Mouse (Mus musculus): Measurements from ENCODE around the gene Kcnn1. TPM values are rescaled to one million over a fixed set of nuclear protein-coding genes. Genes with fewer than 3 reads are reported as not detected.

Gene Kcnn1
- total and polyA plus RNA-seq, 3 experiments: 12.6 to 21.5 (median 14.7) TPM

- WGBS: 18% methylated on average over 11 of the region's 11 CpGs
- H3K27ac ChIP-seq: peak overlapping the region; percentile 73
- DNase-seq: no peak
Measured at GRCm38 (mm10) chr8:70880546-70880945, 17.5 kb upstream of the Kcnn1 start.

GRCm38 (mm10) chr8:70880126-70880525, 17.1 kb upstream of the Kcnn1 start:
- H3K9ac ChIP-seq (ENCODE audit: low read depth, low read length): peak overlapping the region; percentile 46
- no peaks in the 10 kb centered on the region for H3K36me3 ChIP-seq (ENCODE audit: control insufficient read depth, insufficient read depth, low read length)
- H3K27me3 ChIP-seq (ENCODE audit: control insufficient read depth, insufficient read depth, low read length): no peaks in the 10 kb centered on the region
- H3K4me3 ChIP-seq: peak overlapping the region; percentile 34; the same call in 1 of the 2 replicates
- WGBS: 2% methylated on average over 4 of the region's 4 CpGs
- DNase-seq: peak; percentile 72
- intact Hi-C loops (cut with DNase I): no loop called here
- H3K79me2 ChIP-seq (replicated peaks; ENCODE audit: control insufficient read depth, insufficient read depth, low read length): no peaks in the 10 kb centered on the region
- H3K27ac ChIP-seq: peak overlapping the region; percentile 73
- TF ChIP-seq CTCF (IDR thresholded peaks at IDR 0.05) (peak; percentile 23), EP300 (IDR thresholded peaks at IDR 0.05; ENCODE audit: insufficient read depth, low read depth, low read length) (no peak)
- peaks cover 4% of the 10 kb centered on the region for H3K4me1 ChIP-seq (ENCODE audit: control insufficient read depth, insufficient read depth, low read length)

More at GRCm38 (mm10) chr8:70880546-70880945, 17.5 kb upstream of the Kcnn1 start:
- intact Hi-C loops (cut with DNase I): no loop called here
- H3K4me1 ChIP-seq (ENCODE audit: control insufficient read depth, insufficient read depth, low read length): peaks cover 4% of the 10 kb centered on the region
- H3K9ac ChIP-seq (ENCODE audit: low read depth, low read length): peak overlapping the region; percentile 46; the same call in 1 of the 2 replicates
- no peaks in the 10 kb centered on the region for H3K27me3 ChIP-seq (ENCODE audit: control insufficient read depth, insufficient read depth, low read length)
- H3K4me3 ChIP-seq: peak overlapping the region; percentile 34; the same call in 1 of the 2 replicates
- no peaks in the 10 kb centered on the region for H3K79me2 ChIP-seq (replicated peaks; ENCODE audit: control insufficient read depth, insufficient read depth, low read length)
- no peaks in the 10 kb centered on the region for H3K36me3 ChIP-seq (ENCODE audit: control insufficient read depth, insufficient read depth, low read length)
- TF ChIP-seq EP300 (IDR thresholded peaks at IDR 0.05; ENCODE audit: insufficient read depth, low read depth, low read length) (0 out of 2 replicates have a peak, but pooled peaks have one; percentile 34), POLR2A (IDR thresholded peaks at IDR 0.05; ENCODE audit: insufficient read depth, low read depth, low read length) (0 out of 2 replicates have a peak, but pooled peaks have one; percentile 35), CTCF (IDR thresholded peaks at IDR 0.05) (no peak)

- Histone ChIP-seq H3K27ac (no peak overlapping the region), H3K4me1 (ENCODE audit: control insufficient read depth, insufficient read depth, low read length) (peaks cover 4% of the 10 kb centered on the region), H3K9ac (ENCODE audit: low read depth, low read length) (no peak overlapping the region), H3K36me3 (ENCODE audit: control insufficient read depth, insufficient read depth, low read length) (no peaks in the 10 kb centered on the region), H3K4me3 (no peak overlapping the region), H3K27me3 (ENCODE audit: control insufficient read depth, insufficient read depth, low read length) (no peaks in the 10 kb centered on the region), H3K79me2 (replicated peaks; ENCODE audit: control insufficient read depth, insufficient read depth, low read length) (no peaks in the 10 kb centered on the region)
- intact Hi-C loops (cut with DNase I): no loop called here
- DNase-seq: no peak
- TF ChIP-seq CTCF (IDR thresholded peaks at IDR 0.05) (no peak), POLR2A (IDR thresholded peaks at IDR 0.05; ENCODE audit: insufficient read depth, low read depth, low read length) (no peak), EP300 (IDR thresholded peaks at IDR 0.05; ENCODE audit: insufficient read depth, low read depth, low read length) (no peak)
- WGBS: 75% methylated on average over 4 of the region's 4 CpGs
Measured at GRCm38 (mm10) chr8:70879500-70879899, 16.4 kb upstream of the Kcnn1 start.

GRCm38 (mm10) chr8:70878178-70878577, 15.1 kb upstream of the Kcnn1 start:
- no peak overlapping the region for H3K27ac ChIP-seq
- intact Hi-C loops (cut with DNase I): no loop called here
- H3K9ac ChIP-seq (ENCODE audit: low read depth, low read length): no peak overlapping the region
- no peaks in the 10 kb centered on the region for H3K79me2 ChIP-seq (replicated peaks; ENCODE audit: control insufficient read depth, insufficient read depth, low read length)
- WGBS: 29% methylated on average over 2 of the region's 2 CpGs
- no peaks in the 10 kb centered on the region for H3K36me3 ChIP-seq (ENCODE audit: control insufficient read depth, insufficient read depth, low read length)
- H3K27me3 ChIP-seq (ENCODE audit: control insufficient read depth, insufficient read depth, low read length): no peaks in the 10 kb centered on the region
- peaks cover 6% of the 10 kb centered on the region for H3K4me1 ChIP-seq (ENCODE audit: control insufficient read depth, insufficient read depth, low read length)
- H3K4me3 ChIP-seq: no peak overlapping the region
- no peak for DNase-seq
- TF ChIP-seq EP300 (IDR thresholded peaks at IDR 0.05; ENCODE audit: insufficient read depth, low read depth, low read length) (no peak), POLR2A (IDR thresholded peaks at IDR 0.05; ENCODE audit: insufficient read depth, low read depth, low read length) (no peak)

GRCm38 (mm10) chr8:70876382-70876781, 13.3 kb upstream of the Kcnn1 start:
- H3K27me3 ChIP-seq (ENCODE audit: control insufficient read depth, insufficient read depth, low read length): no peaks in the 10 kb centered on the region
- no peak for DNase-seq

GRCm38 (mm10) chr8:70874441-70874840, 11.4 kb upstream of the Kcnn1 start:
- TF ChIP-seq POLR2A (IDR thresholded peaks at IDR 0.05; ENCODE audit: insufficient read depth, low read depth, low read length) (no peak), CTCF (IDR thresholded peaks at IDR 0.05) (no peak), EP300 (IDR thresholded peaks at IDR 0.05; ENCODE audit: insufficient read depth, low read depth, low read length) (no peak)
- no peak overlapping the region for H3K4me3 ChIP-seq
- no peaks in the 10 kb centered on the region for H3K27me3 ChIP-seq (ENCODE audit: control insufficient read depth, insufficient read depth, low read length)
- H3K36me3 ChIP-seq (ENCODE audit: control insufficient read depth, insufficient read depth, low read length): no peaks in the 10 kb centered on the region
- no peaks in the 10 kb centered on the region for H3K79me2 ChIP-seq (replicated peaks; ENCODE audit: control insufficient read depth, insufficient read depth, low read length)
- no peak overlapping the region for H3K9ac ChIP-seq (ENCODE audit: low read depth, low read length)
- intact Hi-C loops (cut with DNase I): no loop called here
- WGBS: 89% methylated on average over 13 of the region's 13 CpGs
- no peak overlapping the region for H3K27ac ChIP-seq
- no peak for DNase-seq
- peaks cover 3% of the 10 kb centered on the region for H3K4me1 ChIP-seq (ENCODE audit: control insufficient read depth, insufficient read depth, low read length)

More at GRCm38 (mm10) chr8:70876382-70876781, 13.3 kb upstream of the Kcnn1 start:
- H3K4me1 ChIP-seq (ENCODE audit: control insufficient read depth, insufficient read depth, low read length): peaks cover 7% of the 10 kb centered on the region
- WGBS: 55% methylated on average over 4 of the region's 4 CpGs
- H3K27ac ChIP-seq: no peak overlapping the region
- no peaks in the 10 kb centered on the region for H3K36me3 ChIP-seq (ENCODE audit: control insufficient read depth, insufficient read depth, low read length)
- no peak for TF ChIP-seq CTCF (IDR thresholded peaks at IDR 0.05)
- TF ChIP-seq EP300 (IDR thresholded peaks at IDR 0.05; ENCODE audit: insufficient read depth, low read depth, low read length): no peak
- TF ChIP-seq POLR2A (IDR thresholded peaks at IDR 0.05; ENCODE audit: insufficient read depth, low read depth, low read length): no peak
- no peaks in the 10 kb centered on the region for H3K79me2 ChIP-seq (replicated peaks; ENCODE audit: control insufficient read depth, insufficient read depth, low read length)
- intact Hi-C loops (cut with DNase I): no loop called here
- H3K4me3 ChIP-seq: no peak overlapping the region
- H3K9ac ChIP-seq (ENCODE audit: low read depth, low read length): no peak overlapping the region
